Mouse (Mus musculus) Patski (cell line): ENCODE results near the gene Ces1g. TPM values are rescaled to one million over a fixed set of nuclear protein-coding genes. Genes with fewer than 3 reads are reported as not detected.

Experiments used
- ATAC-seq: fragments of 100-300 bp; one replicate; pipeline ENCODE4 v1.8.0; 2021
- CTCF ChIA-PET: fragments of 350-600 bp; sonication (Branson Sonifier 250); formaldehyde crosslinking; loops from one replicate; lab custom pipeline; 2022; ENCODE audit warnings: inconsistent platforms; lab: Charles Lee
- POLR2A ChIA-PET: fragments of 350-600 bp; sonication (Branson Sonifier 250); formaldehyde crosslinking; loops from one replicate; lab custom pipeline; 2022; ENCODE audit warnings: antibody characterized with exemption, inconsistent platforms; lab: Charles Lee
- DNase-seq: peaks from one replicate; pipeline ENCODE4 v3.0.0-alpha.2; 2011; ENCODE audit warnings: low read depth, low spot score
- H3K27me3 ChIP-seq: fragments of 371-371 bp; one replicate; pipeline ENCODE4 v1.5.1; 2021
- CTCF ChIP-seq: fragments of 100-300 bp; IDR thresholded peaks from one replicate; pipeline ENCODE4 v1.5.1; 2021
- in situ Hi-C: fragments of 300-500 bp; cut with MboI; formaldehyde crosslinking; loops from 3 replicates; pipeline ENCODE4 v1.11.1; 2018; ENCODE audit warnings: low pct_unique_long_range_greater_than_20kb, mixed read lengths
- polyA plus RNA-seq: library from polyadenylated mRNA; unstranded; gene quantifications from one replicate; pipeline ENCODE4 v1.2.3, GENCODE M21; 2021

The Ces1g gene
- polyA plus RNA-seq, result 0.03 TPM

DNA sequence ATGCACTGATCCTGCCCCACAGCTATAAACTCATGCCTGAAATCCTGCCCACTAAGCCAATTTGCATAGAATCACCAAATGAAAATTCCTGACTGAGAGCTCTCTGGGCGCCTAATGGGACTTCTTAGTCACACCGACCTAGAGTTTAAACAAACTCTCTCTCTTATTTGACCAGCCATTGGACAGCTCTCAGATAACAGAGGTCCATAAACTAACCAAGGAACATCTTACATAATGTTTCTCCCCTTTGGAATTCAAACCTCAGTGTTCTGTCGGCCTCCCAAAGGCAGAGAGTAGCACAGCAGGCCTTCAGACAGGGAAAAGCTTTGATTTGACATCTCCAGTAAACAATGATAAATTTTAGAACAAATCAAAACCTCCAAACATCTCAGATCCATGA, at the start of gene Ces1g:
Gene Ces1g (minus strand): TSS at position 102 of the 400 bp plus-strand sequence.
- CTCF ChIA-PET, result interaction anchor here (0.9 kb wide), 1 partner anchor 9 kb away, joined by 3 read pairs; no protein-coding TSS in a partner anchor
- DNase-seq (no peak), ATAC-seq (no peak)
- peaks cover 3% of the 10 kb centered on the region for H3K27me3 ChIP-seq
- POLR2A ChIA-PET, result no interaction called here
- in situ Hi-C loops, result no loop called here
- TF ChIP-seq CTCF, result no peak

DNA sequence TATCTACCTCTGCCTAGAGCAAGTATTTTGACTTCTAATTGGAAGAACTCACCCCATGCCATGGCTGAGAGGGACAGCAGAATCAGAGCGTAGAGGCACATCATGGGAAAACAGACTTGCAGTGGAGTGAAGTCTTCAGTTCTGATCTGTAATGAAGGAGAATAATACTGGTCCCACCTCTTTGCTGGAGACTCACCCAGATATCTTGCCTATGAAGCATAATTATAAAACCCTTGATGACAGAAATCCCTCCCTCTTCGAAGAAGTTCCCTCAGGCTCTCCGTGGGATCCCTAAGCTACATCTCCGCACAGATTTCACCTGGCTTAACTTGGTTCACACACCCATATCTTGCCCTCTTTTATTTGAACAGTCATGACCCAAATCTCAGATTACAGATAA, 42.5 kb upstream of the Ces1g start, which contains the start of gene Ces1h:
Gene Ces1h (minus strand): TSS at position 101 of the 400 bp plus-strand sequence.
- no peaks in the 10 kb centered on the region for H3K27me3 ChIP-seq
- ChIA-PET POLR2A (no interaction called here), CTCF (no interaction called here)
- no peak for TF ChIP-seq CTCF
- ATAC-seq (no peak), DNase-seq (no peak)
- in situ Hi-C loops, result no loop called here

DNA sequence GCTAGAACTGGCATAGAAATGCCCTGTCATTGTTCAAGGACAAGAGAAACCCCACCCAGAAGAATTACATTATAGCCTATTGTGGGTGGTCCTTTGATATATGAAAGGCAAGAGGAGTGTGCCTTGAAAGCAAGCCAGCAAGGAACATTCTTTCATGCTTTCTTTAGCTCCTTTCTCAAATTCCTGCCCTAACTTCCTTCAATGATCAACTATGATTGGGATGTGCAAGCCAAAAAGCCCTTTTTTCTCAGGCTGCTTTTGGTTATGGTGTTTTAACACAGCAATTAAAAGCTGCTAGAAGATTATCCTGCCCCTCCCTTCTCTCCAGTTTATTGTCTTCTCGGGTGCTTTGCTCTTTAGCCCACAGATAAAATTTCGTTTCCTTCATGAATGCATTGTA, 32.4 kb upstream of the Ces1g start:
- DNase-seq (peak; percentile 10), ATAC-seq (no peak)
- ChIA-PET POLR2A (no interaction called here), CTCF (no interaction called here)
- no peak for TF ChIP-seq CTCF
- H3K27me3 ChIP-seq, result no peaks in the 10 kb centered on the region
- in situ Hi-C loops, result no loop called here

DNA sequence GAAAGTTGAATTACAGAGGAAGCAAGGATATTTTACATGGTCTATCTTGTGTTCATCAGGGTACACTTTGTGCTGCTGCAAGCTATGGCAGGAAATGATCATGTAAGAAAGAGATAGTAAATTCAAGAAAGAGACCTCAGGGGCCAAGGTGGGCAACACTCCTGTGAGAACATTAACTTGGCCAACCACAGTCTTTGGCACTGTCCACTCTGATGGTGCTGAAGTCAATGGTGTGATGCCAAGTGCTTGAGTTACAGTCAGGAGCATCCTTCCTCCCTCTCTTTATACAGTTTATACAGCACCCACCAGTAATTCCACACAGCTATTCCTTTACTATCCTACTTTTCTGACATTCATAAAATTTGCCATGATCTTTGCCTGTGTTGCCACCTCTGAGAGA, 23.0 kb upstream of the Ces1g start:
- in situ Hi-C loops, result no loop called here
- no peak for TF ChIP-seq CTCF
- CTCF ChIA-PET, result no interaction called here
- ATAC-seq (no peak), DNase-seq (no peak)
- POLR2A ChIA-PET, result no interaction called here
- no peaks in the 10 kb centered on the region for H3K27me3 ChIP-seq

DNA sequence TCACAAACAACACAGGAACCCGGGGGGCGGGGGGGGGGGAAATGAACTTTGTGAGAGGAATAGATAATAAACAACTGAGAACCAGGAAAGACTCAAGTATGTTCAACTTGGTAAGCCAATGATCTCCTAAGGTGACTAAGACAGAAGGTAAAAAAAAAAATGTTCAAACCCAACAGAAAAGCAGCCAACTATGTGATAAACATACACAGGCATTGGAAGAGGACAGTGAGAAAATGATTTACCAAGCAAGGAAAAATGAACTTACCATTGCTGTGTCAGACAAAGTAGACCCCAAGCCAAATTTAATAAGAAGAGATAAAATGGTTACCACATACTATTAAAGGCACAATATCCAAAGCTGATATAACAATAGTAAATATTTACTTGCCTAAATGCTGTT, 2.4 kb upstream of the Ces1g start:
- no peak for TF ChIP-seq CTCF
- H3K27me3 ChIP-seq, result peaks cover 3% of the 10 kb centered on the region
- DNase-seq (no peak), ATAC-seq (no peak)
- CTCF ChIA-PET, result no interaction called here
- POLR2A ChIA-PET, result no interaction called here
- in situ Hi-C loops, result no loop called here

DNA sequence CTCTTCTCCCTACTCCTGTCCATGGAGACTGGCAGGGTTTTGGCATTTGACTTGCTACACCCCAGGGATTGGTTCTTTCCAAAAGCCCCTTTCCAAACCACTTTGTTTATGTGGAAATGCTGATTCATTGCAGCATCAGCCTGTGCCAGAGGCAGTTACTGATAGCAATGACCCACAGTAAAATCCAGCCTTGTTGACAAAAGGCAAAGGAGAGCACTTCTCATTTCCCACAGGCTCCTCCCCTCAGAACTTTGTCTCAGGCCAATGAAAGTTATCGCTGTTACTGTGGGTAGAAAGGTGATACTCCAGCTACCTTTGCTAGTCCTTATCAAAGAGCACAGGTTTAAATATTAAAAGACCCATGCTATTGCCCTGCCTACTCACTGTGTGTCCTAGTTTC, 4.4 kb downstream of the Ces1g start:
- ChIA-PET POLR2A (no interaction called here), CTCF (no interaction called here)
- no peak for TF ChIP-seq CTCF
- in situ Hi-C loops, result no loop called here
- peaks cover 3% of the 10 kb centered on the region for H3K27me3 ChIP-seq
- DNase-seq, result peak; percentile 6
- ATAC-seq, result no peak

DNA sequence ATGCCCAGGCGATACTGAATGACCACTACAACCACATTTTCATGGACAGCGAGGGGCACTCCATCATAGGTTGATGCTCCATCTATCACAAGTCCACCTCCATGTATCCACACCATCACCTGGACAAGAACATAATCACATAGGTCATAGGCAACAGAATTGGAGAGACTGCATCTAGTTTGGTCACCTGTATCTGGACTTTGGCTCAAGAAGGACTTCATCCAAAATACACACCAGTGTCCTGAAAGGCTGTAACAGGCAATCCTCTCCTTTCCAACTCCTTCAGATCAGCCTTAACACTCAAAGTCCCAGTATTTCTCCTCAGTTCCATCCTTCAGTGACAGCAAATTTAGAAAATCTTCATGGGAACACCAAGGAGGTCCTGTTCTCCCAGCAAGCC, 6.0 kb downstream of the Ces1g start:
- POLR2A ChIA-PET, result no interaction called here
- in situ Hi-C loops, result no loop called here
- no peak for ATAC-seq

DNA sequence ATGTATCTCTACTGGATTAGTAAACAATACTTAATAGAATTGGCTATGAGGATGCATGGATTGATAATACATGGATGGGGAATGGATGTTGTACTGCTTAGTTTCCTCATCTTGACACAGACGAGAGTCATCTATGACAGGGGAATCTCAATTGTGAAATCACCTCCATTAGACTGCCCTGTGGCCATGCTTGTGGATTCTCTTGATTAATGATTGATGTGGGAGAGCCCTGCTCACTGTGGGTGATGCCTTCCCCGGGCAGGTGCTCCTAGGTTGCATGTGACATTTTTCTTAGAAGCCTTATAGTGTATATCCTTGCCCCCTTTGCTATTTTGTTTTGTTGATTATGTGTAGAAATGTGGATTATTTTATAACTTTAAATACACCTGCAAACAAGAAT, 12.0 kb downstream of the Ces1g start:
- no peaks in the 10 kb centered on the region for H3K27me3 ChIP-seq
- ChIA-PET POLR2A (no interaction called here), CTCF (no interaction called here)
- no peak for ATAC-seq
- TF ChIP-seq CTCF, result no peak
- no peak for DNase-seq
- in situ Hi-C loops, result no loop called here

More for the DNA sequence above, 6.0 kb downstream of the Ces1g start:
- no peak for DNase-seq
- no peak for TF ChIP-seq CTCF
- peaks cover 3% of the 10 kb centered on the region for H3K27me3 ChIP-seq
- CTCF ChIA-PET, result no interaction called here

DNA sequence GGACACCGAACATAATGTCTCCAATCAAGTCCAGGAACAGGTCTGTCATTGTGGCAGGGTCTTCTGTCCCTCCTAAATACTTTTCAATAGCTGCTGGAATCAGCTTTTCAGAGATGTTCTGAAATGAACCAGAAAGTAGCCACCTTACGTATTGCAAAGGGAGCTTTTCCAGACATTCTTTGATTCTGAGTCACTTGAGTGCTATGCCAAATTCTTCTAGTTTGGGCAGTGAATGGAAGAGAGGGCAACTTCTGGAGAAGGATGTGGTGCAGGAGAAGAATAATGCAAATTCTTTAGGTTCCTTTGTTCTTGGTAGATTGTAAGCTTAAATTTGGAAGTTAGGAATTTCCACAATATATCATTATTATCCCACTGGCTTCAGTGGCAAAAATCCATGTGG, 20.1 kb downstream of the Ces1g start:
- ATAC-seq (no peak), DNase-seq (no peak)
- H3K27me3 ChIP-seq, result no peaks in the 10 kb centered on the region
- in situ Hi-C loops, result no loop called here
- CTCF ChIA-PET, result interaction anchor here (0.8 kb wide), 1 partner anchor 12 kb away, joined by 3 read pairs; no protein-coding TSS in a partner anchor
- POLR2A ChIA-PET, result no interaction called here
- TF ChIP-seq CTCF, result no peak

DNA sequence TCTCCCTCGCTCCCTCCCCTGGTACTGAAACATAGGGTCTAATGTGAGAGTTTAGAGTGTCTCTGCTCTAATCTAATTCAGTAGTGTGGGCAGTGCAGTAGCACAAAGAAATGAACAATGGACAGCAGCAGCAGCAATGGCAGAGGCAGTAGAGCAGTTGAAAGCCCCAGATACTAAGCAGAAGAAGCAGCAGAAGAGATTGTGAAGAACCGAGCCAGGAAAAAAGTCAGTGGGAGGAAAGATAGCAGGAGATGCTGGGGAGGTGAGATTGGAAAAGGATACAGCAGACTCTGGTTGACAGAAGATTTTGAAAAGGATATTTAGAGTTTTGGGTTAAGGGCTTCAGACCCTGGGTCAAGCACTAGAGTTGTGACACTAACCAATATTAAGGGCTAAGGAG, 21.6 kb downstream of the Ces1g start:
- CTCF ChIA-PET, result no interaction called here
- no peak for TF ChIP-seq CTCF
- in situ Hi-C loops, result no loop called here
- ATAC-seq (no peak), DNase-seq (no peak)
- no peaks in the 10 kb centered on the region for H3K27me3 ChIP-seq
- POLR2A ChIA-PET, result no interaction called here

DNA sequence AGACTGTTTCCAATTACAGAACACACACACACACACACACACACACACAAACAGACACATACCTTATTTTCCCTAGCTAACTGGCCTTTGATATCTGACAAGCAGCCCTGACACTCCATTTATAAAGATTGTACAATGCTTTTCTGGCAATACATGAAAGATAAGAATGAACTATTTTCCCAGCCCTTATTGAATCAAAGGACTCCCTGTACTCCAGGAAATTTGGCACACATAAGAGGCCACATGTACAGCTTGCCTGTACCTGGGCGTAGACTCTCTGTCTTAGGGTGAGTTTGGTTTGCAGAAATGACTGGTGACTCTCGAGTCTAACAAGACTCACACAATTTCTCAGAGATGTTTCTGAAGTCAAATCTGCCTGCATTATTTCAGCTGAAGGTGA, 53.2 kb downstream of the Ces1g start:
- ATAC-seq, result no peak
- in situ Hi-C loops, result no loop called here
- ChIA-PET POLR2A (no interaction called here), CTCF (no interaction called here)
- no peaks in the 10 kb centered on the region for H3K27me3 ChIP-seq
- TF ChIP-seq CTCF, result no peak
- no peak for DNase-seq

DNA sequence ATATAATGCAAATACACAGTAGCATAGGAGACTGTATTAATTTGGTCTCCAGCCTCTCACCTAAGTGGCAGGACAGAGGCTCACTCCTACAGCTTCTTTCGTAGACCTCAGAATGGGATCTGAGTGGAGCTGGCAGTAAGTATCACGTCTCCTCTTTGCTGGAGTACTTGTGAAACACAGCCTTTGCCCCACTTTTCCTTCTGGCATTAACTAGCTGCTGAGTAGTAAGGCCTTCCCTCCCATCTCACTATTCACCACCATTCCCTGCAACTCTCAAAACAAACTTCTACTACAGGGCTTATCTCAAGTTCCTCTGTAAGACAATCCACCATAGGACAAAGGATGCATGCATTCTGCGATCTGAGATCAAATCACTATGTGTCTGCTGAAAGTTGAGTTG, 54.8 kb downstream of the Ces1g start:
- no peaks in the 10 kb centered on the region for H3K27me3 ChIP-seq
- ChIA-PET POLR2A (no interaction called here), CTCF (interaction anchor here (1.3 kb wide), 1 partner anchor 9 kb away, joined by 4 read pairs; no protein-coding TSS in a partner anchor)
- in situ Hi-C loops, result no loop called here
- no peak for TF ChIP-seq CTCF
- ATAC-seq (no peak), DNase-seq (no peak)
